Mouse (Mus musculus) liver, adult 2 months (tissue): Measurements from ENCODE around the gene Pigyl.

Experiments used
- CTCF ChIP-seq: fragments of 200-500 bp; IDR thresholded peaks from 2 replicates; pipeline ENCODE4 v1.5.1; 2011; ENCODE audit warnings: low read depth, low read length, control low read depth
- POLR2A ChIP-seq: fragments of 200-500 bp; IDR thresholded peaks from 2 replicates; pipeline ENCODE4 v1.6.1; 2011; ENCODE audit warnings: low read length, control low read depth; ENCODE audit not compliant: insufficient read depth; ENCODE audit errors: extremely low read depth

- TF ChIP-seq CTCF: no peak
- TF ChIP-seq POLR2A: no peak
Measured at GRCm38 (mm10) chr9:22108194-22108593, 48.5 kb upstream of the Pigyl start.
